Mouse (Mus musculus): ENCODE results near the gene Faap24. TPM values are rescaled to one million over a fixed set of nuclear protein-coding genes. Genes with fewer than 3 reads are reported as not detected.

The Faap24 gene
- polyA plus RNA-seq, 1 experiment: 3.6 TPM

- DNase-seq (ENCODE audit: low read depth): no peak
These were observed 31.3 kb downstream of the Faap24 start for GRCm38 (mm10) chr7:35365161-35365910.

- DNase-seq (ENCODE audit: low read depth): no peak
These were observed 33.8 kb downstream of the Faap24 start for GRCm38 (mm10) chr7:35362868-35363267.

- DNase-seq (ENCODE audit: low read depth): no peak
These were observed 34.4 kb downstream of the Faap24 start for GRCm38 (mm10) chr7:35362253-35362652.

DNA sequence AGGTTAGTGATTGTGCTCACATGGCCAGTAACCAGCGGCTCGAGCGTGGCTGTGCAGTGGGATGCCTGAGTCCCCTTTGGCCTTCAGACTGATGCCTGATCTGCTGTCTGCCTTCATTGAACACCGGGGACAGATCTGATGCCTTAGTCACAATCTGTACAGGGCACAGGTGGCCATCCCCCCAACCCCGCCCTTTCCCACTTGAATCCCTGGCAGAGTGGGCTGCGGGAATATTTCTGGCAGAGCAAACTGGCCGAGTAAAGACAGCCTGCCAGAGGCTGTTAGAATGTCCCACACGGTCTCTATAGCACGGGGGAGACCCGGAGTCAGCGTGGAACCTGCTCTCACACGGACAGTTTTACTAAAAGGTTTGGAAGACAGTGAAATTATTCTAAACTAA is 39.0 kb downstream of the Faap24 start:
- DNase-seq (ENCODE audit: low read depth): no peak

- DNase-seq (ENCODE audit: low read depth): no peak
These were observed 41.2 kb downstream of the Faap24 start for GRCm38 (mm10) chr7:35355303-35355872.

- DNase-seq (ENCODE audit: low read depth): no peak
These were observed 43.3 kb downstream of the Faap24 start for GRCm38 (mm10) chr7:35353306-35353705.

GRCm38 (mm10) chr7:35351155-35351554 is 45.5 kb downstream of the Faap24 start:
- no peak for DNase-seq (ENCODE audit: low read depth)

GRCm38 (mm10) chr7:35349886-35350684 is 46.6 kb downstream of the Faap24 start:
- DNase-seq (ENCODE audit: low read depth): no peak

DNA sequence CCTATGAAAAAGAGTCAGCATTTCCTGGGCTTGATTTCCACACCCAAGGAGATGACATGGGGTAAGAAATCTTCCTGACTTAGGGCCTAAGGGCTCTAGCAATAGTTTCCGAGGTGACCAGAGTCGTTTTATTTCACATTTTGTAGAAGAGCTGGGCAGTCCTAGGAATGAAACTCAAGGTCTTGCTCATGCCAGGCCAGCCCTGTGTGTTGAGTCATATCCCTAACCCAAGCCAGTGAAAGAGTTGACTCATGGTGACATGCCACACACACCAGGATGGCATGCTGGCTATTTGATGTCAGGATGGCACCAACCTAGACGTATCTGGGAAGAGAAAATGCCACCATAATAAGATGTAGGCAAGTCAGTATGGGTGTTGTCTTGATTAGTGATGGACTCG is 47.6 kb downstream of the Faap24 start:
- no peak for DNase-seq (ENCODE audit: low read depth)

GRCm38 (mm10) chr7:35347918-35348700 is 48.5 kb downstream of the Faap24 start:
- no peak for DNase-seq (ENCODE audit: low read depth)

- DNase-seq (ENCODE audit: low read depth): no peak
These were observed 51.8 kb downstream of the Faap24 start for GRCm38 (mm10) chr7:35344785-35345330.

DNA sequence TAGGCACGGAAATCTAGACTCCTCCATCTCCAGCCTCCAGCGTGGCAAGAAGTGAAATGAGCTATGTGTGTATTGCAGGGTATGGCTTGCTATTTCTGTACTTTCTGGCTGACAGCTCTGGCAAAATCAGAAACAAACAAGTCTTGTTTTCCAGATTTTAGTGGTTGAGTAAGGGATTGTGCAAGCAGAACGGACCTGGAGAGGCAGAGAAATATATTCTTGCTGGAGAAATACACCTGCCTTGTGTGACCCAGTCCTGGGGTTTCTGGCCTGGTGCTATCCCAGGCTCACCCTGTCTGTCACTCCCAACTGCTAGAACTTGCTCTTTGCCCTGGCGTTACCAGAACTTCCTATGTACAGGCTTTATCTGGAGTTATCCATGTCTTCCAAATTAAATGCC is 54.1 kb downstream of the Faap24 start:
- no peak for DNase-seq (ENCODE audit: low read depth)

Other genes starting within 250 kb of the Faap24 start
- gene Slc7a10, start 210.5 kb downstream of the Faap24 start, polyA plus RNA-seq (2012; rRNA removed): 163 and 251 TPM in 2 replicates
- gene Lrp3, start 181.3 kb downstream of the Faap24 start, polyA plus RNA-seq (2012; rRNA removed): 7.3 and 8.2 TPM in 2 replicates
- gene Gpatch1, start 78.4 kb downstream of the Faap24 start, polyA plus RNA-seq (2012; rRNA removed): 4.1 and 5.2 TPM in 2 replicates
- gene Rhpn2, start 62.7 kb downstream of the Faap24 start, polyA plus RNA-seq (2012; rRNA removed): 7.2 and 7.4 TPM in 2 replicates
- 13.7 and 19.3 TPM in 2 replicates for gene Cep89, start 199 bp upstream of the Faap24 start, polyA plus RNA-seq (2012; rRNA removed)
- gene Slc7a9, start 52.0 kb upstream of the Faap24 start, polyA plus RNA-seq (2012; rRNA removed): 8.0 and 9.9 TPM in 2 replicates
- 0.22 and 0.23 TPM in 2 replicates for gene Tdrd12, start 140.9 kb upstream of the Faap24 start, polyA plus RNA-seq (2012; rRNA removed)
- gene Nudt19, start 159.5 kb upstream of the Faap24 start, polyA plus RNA-seq (2012; rRNA removed): 32.0 and 36.7 TPM in 2 replicates
- gene Rgs9bp, start 188.7 kb upstream of the Faap24 start, polyA plus RNA-seq (2012; rRNA removed): 0.16 and 0.23 TPM in 2 replicates
- gene Ankrd27, start 189.4 kb upstream of the Faap24 start, polyA plus RNA-seq (2012; rRNA removed): 29.6 and 33.6 TPM in 2 replicates

All from gonadal fat pad, adult 2 months (tissue).